1 mouse cellular context compared by ENCODE assay signal in the genomic region with DNA sequence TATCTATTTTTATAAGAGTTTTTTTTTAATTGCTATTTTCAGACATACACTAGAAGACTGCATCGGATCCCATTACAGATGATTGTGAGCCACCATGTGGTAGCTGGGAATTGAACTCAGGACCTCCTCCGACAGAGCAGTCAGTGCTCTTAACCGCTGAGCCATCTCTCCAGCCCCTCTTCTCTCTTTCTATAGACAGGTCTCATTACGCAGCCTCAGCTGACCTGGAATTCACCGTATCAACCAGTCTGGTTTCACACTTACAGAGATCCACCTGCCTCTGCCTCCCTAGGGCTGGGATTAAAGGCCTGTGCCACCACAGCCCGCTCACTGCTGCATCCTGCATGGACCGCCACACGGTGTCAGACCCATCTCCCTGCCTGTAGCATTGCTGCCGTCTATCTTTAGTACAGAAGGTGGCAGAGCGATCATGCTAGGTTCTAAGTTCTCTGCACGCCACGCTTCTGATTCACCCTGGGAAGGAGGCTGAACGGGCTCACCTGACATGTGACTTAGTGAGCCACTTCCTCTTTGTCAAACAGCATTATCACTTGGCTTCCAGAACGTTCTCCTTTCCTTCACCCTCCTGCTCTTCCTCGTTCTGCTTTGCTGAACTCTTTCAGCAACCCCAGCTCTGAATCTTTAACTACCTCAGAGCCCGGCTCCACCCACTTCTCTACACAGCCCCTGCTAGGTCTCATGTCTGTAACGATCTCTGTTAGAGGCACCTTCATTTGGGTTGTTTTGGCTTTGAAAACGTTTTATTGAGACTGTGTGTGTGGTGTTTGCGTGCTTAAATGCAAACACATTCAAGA.
TF ChIP-seq lines count a peak whose summit lies in the region.

No protein-coding gene starts in this region.

TF ChIP-seq in CH12.LX, 34 proteins besides CTCF, POLR2A, EP300 and RAD21 (continued from another document):
- TF ChIP-seq E2F4 (IDR thresholded peaks at IDR 0.05; ENCODE audit: insufficient replicate concordance, low read depth, low read length) = no peak
- TF ChIP-seq BHLHE40 (IDR thresholded peaks at IDR 0.05; ENCODE audit: low read depth, low read length) = peak; percentile 96
- TF ChIP-seq SMC3 (IDR thresholded peaks at IDR 0.05; ENCODE audit: low read depth, low read length) = peak; percentile 46
- TF ChIP-seq SIN3A (IDR thresholded peaks at IDR 0.05; ENCODE audit: low read length) = peak; percentile 84; the same call in 1 of the 2 replicates
- 0 out of 2 replicates have a peak, but pooled peaks have one; percentile 2 for TF ChIP-seq ZNF384 (IDR thresholded peaks at IDR 0.05; ENCODE audit: low read depth, low read length)
- TF ChIP-seq UBTF (IDR thresholded peaks at IDR 0.05; ENCODE audit: low read depth, low read length) = no peak
- TF ChIP-seq NELFE (IDR thresholded peaks at IDR 0.05; ENCODE audit: low read depth, low read length) = peak; percentile 42
- peak; percentile 73 for TF ChIP-seq ELF1 (IDR thresholded peaks at IDR 0.05; ENCODE audit: low read depth, low read length)
- TF ChIP-seq PAX5 (IDR thresholded peaks at IDR 0.05; ENCODE audit: low read length) = no peak
- peak; percentile 77 for TF ChIP-seq MXI1 (IDR thresholded peaks at IDR 0.05; ENCODE audit: low read depth, low read length)
- TF ChIP-seq USF1 (IDR thresholded peaks at IDR 0.05; ENCODE audit: low read depth, low read length) = peak; percentile 52
- peak; percentile 52 for TF ChIP-seq JUND (conservative IDR thresholded peaks at IDR 0.05; ENCODE audit: low read depth, low read length)
- peak; percentile 90 for TF ChIP-seq MYC (IDR thresholded peaks at IDR 0.05; ENCODE audit: low read depth, low read length)
- TF ChIP-seq ETS1 (conservative IDR thresholded peaks at IDR 0.05; ENCODE audit: low read depth, low read length) = peak; percentile 80
- no peak for TF ChIP-seq MAZ (IDR thresholded peaks at IDR 0.05; ENCODE audit: low read depth, low read length)
- TF ChIP-seq KAT2A (IDR thresholded peaks at IDR 0.05; ENCODE audit: insufficient replicate concordance, low read length) = no peak
- TF ChIP-seq ZC3H11A (IDR thresholded peaks at IDR 0.05; ENCODE audit: low read depth, low read length) = no peak
- peak; percentile 52; the same call in 1 of the 2 replicates for TF ChIP-seq ZMIZ1 (IDR thresholded peaks at IDR 0.05; ENCODE audit: low read depth, low read length)
- no peak for TF ChIP-seq GABPA (IDR thresholded peaks at IDR 0.05; ENCODE audit: insufficient replicate concordance, low read depth, low read length)
TF ChIP-seq in CH12.LX: peak in this region for 19.
